Mouse (Mus musculus) midbrain, postnatal 0 days (tissue): ENCODE data around the gene Hoxd3. TPM values are rescaled to one million over a fixed set of nuclear protein-coding genes. Genes with fewer than 3 reads are reported as not detected.

ENCODE experiments used
- ATAC-seq: fragments of 200-750 bp; cut with Nextera tagmentation; 2 replicates; pipeline ENCODE4 v1.8.0; 2017; ENCODE audit warnings: moderate number of reproducible peaks, mild to moderate bottlenecking, moderate TSS enrichment, moderate library complexity; ENCODE audit not compliant: low FRiP score
- DNase-seq: peaks from one replicate; pipeline ENCODE4 v3.0.0-alpha.2; 2015; ENCODE audit warnings: low spot score
- H3K27ac ChIP-seq: fragments of 300-500 bp; sonication (generic); 2 replicates; pipeline ENCODE4 v1.5.1; 2014; ENCODE audit warnings: low read depth, mild to moderate bottlenecking, low read length, mixed read lengths
- H3K27me3 ChIP-seq: fragments of 300-500 bp; sonication (generic); 2 replicates; pipeline ENCODE4 v1.6.1; 2014; ENCODE audit warnings: low read length, control low read depth, mixed read lengths; ENCODE audit not compliant: insufficient read depth
- H3K36me3 ChIP-seq: fragments of 300-500 bp; sonication (generic); 2 replicates; pipeline ENCODE4 v1.6.1; 2014; ENCODE audit warnings: low read length, control low read depth, mixed read lengths; ENCODE audit not compliant: insufficient read depth
- H3K4me1 ChIP-seq: fragments of 300-500 bp; sonication (generic); 2 replicates; pipeline ENCODE4 v1.6.1; 2014; ENCODE audit warnings: mild to moderate bottlenecking, control low read depth, antibody characterized with exemption, low read length, mixed read lengths; ENCODE audit not compliant: insufficient read depth
- H3K4me2 ChIP-seq: fragments of 300-500 bp; sonication (generic); 2 replicates; pipeline ENCODE4 v1.6.1; 2014; ENCODE audit warnings: low read depth, mild to moderate bottlenecking, low read length, mixed read lengths; ENCODE audit not compliant: poor library complexity, severe bottlenecking
- H3K4me3 ChIP-seq: fragments of 300-500 bp; sonication (generic); 2 replicates; pipeline ENCODE4 v1.5.1; 2014; ENCODE audit warnings: low read depth, mild to moderate bottlenecking, low read length, moderate library complexity
- H3K9ac ChIP-seq: fragments of 300-500 bp; sonication (generic); replicated peaks from 2 replicates; pipeline ENCODE4 v1.6.1; 2014; ENCODE audit warnings: mild to moderate bottlenecking, low read length, moderate library complexity, mixed read lengths; ENCODE audit not compliant: poor library complexity, severe bottlenecking
- H3K9me3 ChIP-seq: fragments of 300-500 bp; sonication (generic); 2 replicates; pipeline ENCODE4 v1.6.1; 2016; ENCODE audit warnings: low read length, control low read depth
- CTCF ChIP-seq: IDR thresholded peaks from 2 replicates; pipeline ENCODE4 v1.5.1; 2016; ENCODE audit warnings: antibody characterized with exemption, mild to moderate bottlenecking
- WGBS: fragments of 180-500 bp; shearing (Covaris S2); extraction: QIAGEN DNeasy Blood & Tissue Kit; methylation state at CpG from one replicate; pipeline ENCODE4 v1.1.7; 2014; 5-methylcytosine and 5-hydroxymethylcytosine counted together
- polyA plus RNA-seq: library from polyadenylated mRNA; unstranded; fragments of >200 nt; fragmentation: Nextera tagmentation; extraction: Ambion mirVana; gene quantifications from 2 replicates; pipeline ENCODE4 v1.2.1, GENCODE M21; 2015
- total RNA-seq: library from RNA; depleted of rRNA; stranded (reverse); fragments of >200 nt; gene quantifications from 2 replicates; pipeline ENCODE4 v1.2.3, GENCODE M21; 2014

Gene Hoxd3
- total and polyA plus RNA-seq, 2 experiments from 2014 or later: 11.6 TPM; not detected in 1

DNA sequence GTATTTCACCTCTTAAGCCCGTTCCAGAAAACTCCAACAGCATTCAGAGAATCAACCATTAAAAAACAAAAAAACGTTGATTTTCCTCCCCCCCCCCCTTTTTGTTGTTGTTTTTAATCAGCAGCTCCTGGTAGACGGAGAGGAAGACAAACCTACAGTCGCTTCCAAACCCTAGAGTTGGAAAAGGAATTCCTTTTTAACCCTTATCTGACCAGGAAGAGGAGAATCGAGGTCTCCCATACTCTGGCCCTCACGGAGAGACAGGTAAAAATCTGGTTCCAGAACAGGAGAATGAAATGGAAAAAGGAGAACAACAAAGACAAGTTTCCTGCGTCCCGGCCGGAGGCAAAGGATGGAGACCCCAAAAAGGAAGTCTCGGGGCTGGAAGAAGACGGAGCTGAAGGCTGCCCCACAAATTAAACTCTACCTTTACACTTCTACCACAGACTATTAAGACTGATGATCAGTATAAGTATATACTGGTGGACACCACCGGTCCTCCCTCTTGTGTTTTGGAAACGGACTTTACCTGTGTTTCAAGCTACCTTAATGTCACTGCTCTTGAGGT lies 5.2 kb upstream of the Hoxd3 start:
- H3K4me3 ChIP-seq: no peak overlapping the region
- H3K36me3 ChIP-seq: no peaks in the 10 kb centered on the region
- no peak for TF ChIP-seq CTCF
- H3K27me3 ChIP-seq: peaks cover 83% of the 10 kb centered on the region
- WGBS: 3% methylated on average over 13 of the region's 13 CpGs
- no peak overlapping the region for H3K9ac ChIP-seq
- no peaks in the 10 kb centered on the region for H3K4me1 ChIP-seq
- no peak overlapping the region for H3K4me2 ChIP-seq
- no peak for DNase-seq
- no peak for ATAC-seq
- H3K9me3 ChIP-seq: no peaks in the 10 kb centered on the region
- no peak overlapping the region for H3K27ac ChIP-seq

DNA sequence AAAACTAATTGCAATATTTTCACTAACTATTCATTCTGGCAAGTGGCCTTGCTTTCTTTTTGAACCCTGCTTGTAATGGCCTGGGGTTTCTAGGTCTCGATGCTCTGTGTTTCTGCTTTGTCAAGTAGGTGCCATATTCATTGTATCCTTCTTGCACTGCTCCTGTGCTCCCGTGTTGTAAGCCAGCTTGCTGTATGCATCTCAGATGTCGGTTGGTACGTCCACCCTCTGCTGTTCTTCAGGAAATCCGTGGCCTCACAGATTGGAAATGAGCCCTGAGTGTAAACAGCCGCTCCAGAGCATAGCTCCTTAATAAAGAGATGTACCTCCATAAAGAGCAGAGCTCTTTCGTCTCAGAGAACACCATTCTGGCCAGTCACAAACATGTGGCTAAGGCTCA lies 4.1 kb upstream of the Hoxd3 start:
- Histone ChIP-seq H3K4me1 (no peaks in the 10 kb centered on the region), H3K36me3 (no peaks in the 10 kb centered on the region), H3K27me3 (peaks cover 91% of the 10 kb centered on the region), H3K9me3 (no peaks in the 10 kb centered on the region), H3K9ac (no peak overlapping the region), H3K4me3 (no peak overlapping the region), H3K27ac (no peak overlapping the region), H3K4me2 (no peak overlapping the region)
- ATAC-seq (no peak), DNase-seq (no peak)
- no peak for TF ChIP-seq CTCF
- 5% methylated on average over 7 of the region's 7 CpGs for WGBS

- Histone ChIP-seq H3K4me3 (no peak overlapping the region), H3K9ac (no peak overlapping the region), H3K9me3 (no peaks in the 10 kb centered on the region), H3K4me2 (no peak overlapping the region), H3K27ac (no peak overlapping the region), H3K27me3 (peaks cover 91% of the 10 kb centered on the region), H3K4me1 (no peaks in the 10 kb centered on the region), H3K36me3 (no peaks in the 10 kb centered on the region)
- DNase-seq (no peak), ATAC-seq (no peak)
- TF ChIP-seq CTCF: no peak
- 8% methylated on average over 4 of the region's 4 CpGs for WGBS
Measured at GRCm38 (mm10) chr2:74708676-74709075, 3.1 kb upstream of the Hoxd3 start.

DNA sequence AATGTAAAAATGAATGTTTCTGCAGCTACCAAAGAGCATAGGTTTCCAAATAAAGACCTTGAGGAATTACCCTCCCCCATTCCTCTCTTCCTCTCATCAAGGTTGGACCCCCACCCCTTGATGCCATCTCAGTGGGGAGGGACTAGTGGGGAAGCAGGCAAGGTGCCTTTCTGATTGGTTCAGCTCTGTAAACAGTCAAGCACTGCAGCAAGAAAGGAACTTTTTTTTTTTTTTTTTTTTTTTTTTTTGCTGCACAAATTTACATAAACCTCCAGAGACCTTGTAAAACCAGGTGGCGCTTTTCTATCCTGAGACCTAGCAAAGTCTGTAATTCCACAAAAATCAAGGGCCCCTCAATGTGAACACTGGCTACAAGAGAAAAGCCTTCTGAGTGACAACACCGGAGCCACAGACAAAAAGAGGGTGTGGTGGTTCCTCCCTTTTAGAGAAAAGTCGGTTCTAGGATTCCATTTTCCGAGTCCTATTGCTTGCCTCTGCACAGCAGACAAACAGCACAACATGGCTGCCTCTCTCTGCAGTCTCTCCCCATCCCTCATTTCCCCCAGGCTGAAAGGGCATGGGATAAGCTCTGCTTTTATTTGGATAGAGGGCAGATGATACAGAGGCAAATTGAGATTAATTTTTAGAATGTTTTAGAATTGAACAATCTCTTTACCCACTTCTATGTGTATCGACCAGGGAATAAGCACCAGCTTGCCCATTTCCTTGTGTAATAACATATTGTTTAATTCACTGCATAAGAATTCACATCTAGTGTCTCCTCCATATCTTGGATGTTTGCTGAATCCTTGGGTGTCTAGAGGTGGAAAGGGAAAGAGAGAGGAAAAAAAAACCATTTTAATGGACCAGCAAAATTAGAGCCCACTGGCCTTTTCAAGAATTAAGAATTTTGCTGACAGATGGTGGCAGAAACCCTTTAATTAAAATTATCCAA lies 2.0 kb upstream of the Hoxd3 start:
- Histone ChIP-seq H3K9me3 (no peaks in the 10 kb centered on the region), H3K27ac (no peak overlapping the region), H3K4me3 (no peak overlapping the region), H3K4me1 (no peaks in the 10 kb centered on the region), H3K4me2 (no peak overlapping the region), H3K36me3 (no peaks in the 10 kb centered on the region), H3K27me3 (peaks cover 93% of the 10 kb centered on the region), H3K9ac (no peak overlapping the region)
- WGBS: 4% methylated on average over 5 of the region's 5 CpGs
- DNase-seq (no peak), ATAC-seq (no peak)
- no peak for TF ChIP-seq CTCF

GRCm38 (mm10) chr2:74710929-74711543 lies 691 bp upstream of the Hoxd3 start:
- peaks cover 91% of the 10 kb centered on the region for H3K27me3 ChIP-seq
- TF ChIP-seq CTCF: no peak
- no peak overlapping the region for H3K27ac ChIP-seq
- ATAC-seq (no peak), DNase-seq (no peak)
- no peaks in the 10 kb centered on the region for H3K4me1 ChIP-seq
- under 1% methylated on average over 16 of the region's 16 CpGs for WGBS
- H3K4me2 ChIP-seq: no peak overlapping the region
- H3K9me3 ChIP-seq: no peaks in the 10 kb centered on the region
- H3K4me3 ChIP-seq: no peak overlapping the region
- no peak overlapping the region for H3K9ac ChIP-seq
- no peaks in the 10 kb centered on the region for H3K36me3 ChIP-seq
